Mouse (Mus musculus) lung, adult 2 months (tissue): ENCODE measurements at regions not wholly inside any gene's neighbourhood (a gene's known extent, or its start where the extent isn't known, plus 50 kb on each side); places are given as distances from the start of the nearest gene placed in this dataset.
A peak's percentile ranks its signal among the peaks of the same experiment; 100 is the strongest.

Experiments used
- CTCF ChIP-seq: fragments of 200-500 bp; IDR thresholded peaks from 2 replicates; pipeline ENCODE4 v1.5.1; 2011; ENCODE audit warnings: mild to moderate bottlenecking, low read length, control low read depth; ENCODE audit not compliant: insufficient read depth
- POLR2A ChIP-seq: fragments of 200-500 bp; IDR thresholded peaks from 2 replicates; pipeline ENCODE4 v1.6.1; 2011; ENCODE audit warnings: low read depth, mild to moderate bottlenecking, control low read depth, low read length, borderline replicate concordance; ENCODE audit errors: extremely low read depth

- TF ChIP-seq CTCF (peak; percentile 68), POLR2A (no peak)
Measured at GRCm38 (mm10) chr10:111108658-111109633, 55.6 kb upstream of the Osbpl8 start.
